Mouse (Mus musculus): ENCODE measurements at regions not wholly inside any gene's neighbourhood (a gene's known extent, or its start where the extent isn't known, plus 50 kb on each side); places are given as distances from the start of the nearest gene placed in this dataset.

DNA sequence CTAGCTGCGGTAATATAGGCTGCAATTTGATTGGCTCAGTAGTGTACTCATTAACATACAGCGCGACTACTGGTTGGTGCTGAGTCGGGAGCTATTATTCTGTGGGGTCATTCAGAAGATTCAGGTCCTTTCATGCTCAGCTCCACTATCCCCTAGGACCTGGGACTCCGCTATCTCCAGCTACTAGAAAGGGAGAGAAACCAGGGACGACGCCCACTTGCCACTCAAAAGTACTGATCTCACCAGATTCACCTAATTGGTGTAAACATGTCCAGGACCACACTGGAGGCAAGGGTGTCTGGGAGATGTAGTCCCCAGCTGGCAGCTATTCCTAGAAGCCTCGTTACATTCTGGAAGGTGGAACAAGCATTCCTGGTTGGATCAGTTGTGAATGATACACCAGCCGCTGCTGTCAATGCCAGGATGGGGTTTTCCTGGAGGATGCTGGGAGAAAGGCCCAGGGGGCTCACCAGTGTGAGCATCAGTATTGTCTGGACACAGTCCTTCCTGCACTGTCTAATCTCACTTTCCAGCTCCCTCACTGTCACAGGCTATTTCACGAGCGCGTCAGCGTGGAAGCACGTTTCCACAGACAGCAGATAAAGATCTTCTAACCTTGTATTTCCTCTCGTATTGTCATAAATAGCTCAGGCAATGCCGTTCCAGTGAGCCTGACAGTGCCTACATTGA, 60.9 kb upstream of the Ctbp2 start:
- no peak for TF ChIP-seq CTCF (IDR thresholded peaks at IDR 0.05; ENCODE audit: insufficient read depth, low read length)
- no peak for TF ChIP-seq POLR2A (IDR thresholded peaks at IDR 0.05; ENCODE audit: borderline replicate concordance, extremely low read depth, low read depth, low read length)
